Mouse (Mus musculus) monocyte, adult 2 months (primary cell): Measurements from ENCODE around the gene Gm44503.

Experiments used
- DNase-seq, 2 experiments: peaks; one replicate each; pipeline ENCODE4 v3.0.0; 2022; ENCODE audit warnings: low spot score in 2 of 2, low read depth in 1 of 2

The Gm44503 gene

DNA sequence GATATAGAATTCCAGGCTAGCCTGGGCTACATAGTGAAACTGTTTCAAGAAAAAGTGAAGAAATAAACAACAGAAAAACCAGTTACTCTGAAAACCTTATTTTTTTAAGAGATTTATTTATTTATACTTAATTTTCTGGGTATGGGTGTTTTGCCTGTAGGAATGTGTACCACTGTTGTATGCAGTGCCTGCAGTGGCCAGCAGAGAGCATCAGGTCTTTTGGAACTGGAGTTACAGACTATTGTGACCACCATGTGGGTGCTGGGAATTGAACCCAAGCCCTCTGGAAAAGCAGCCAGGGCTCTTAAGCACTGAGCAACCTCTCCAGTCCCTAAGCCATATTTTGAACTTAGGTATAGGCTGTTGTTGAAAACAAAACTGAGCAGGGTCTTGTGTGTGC lies 14.3 kb downstream of the Gm44503 start:
- DNase-seq = no peak

DNA sequence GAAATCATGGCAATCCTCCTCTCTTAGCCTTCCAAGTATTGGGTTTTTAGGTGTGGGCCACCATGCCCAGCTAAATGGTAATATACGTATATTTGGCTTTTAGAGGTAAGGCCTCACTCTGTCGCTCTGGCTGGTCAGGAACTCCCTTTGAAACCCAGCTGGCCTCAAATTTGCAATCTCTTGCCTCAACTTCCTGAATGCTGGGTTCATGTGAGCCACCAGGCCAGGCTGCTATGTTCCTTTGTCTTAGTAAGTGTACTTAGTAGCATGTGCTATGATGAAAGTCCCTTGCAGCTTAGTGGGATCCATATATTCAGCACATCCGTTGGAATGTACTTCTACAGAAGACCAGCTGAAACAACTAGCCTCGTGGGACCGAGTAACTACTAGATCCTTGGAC lies 16.1 kb downstream of the Gm44503 start:
- DNase-seq = no peak

DNA sequence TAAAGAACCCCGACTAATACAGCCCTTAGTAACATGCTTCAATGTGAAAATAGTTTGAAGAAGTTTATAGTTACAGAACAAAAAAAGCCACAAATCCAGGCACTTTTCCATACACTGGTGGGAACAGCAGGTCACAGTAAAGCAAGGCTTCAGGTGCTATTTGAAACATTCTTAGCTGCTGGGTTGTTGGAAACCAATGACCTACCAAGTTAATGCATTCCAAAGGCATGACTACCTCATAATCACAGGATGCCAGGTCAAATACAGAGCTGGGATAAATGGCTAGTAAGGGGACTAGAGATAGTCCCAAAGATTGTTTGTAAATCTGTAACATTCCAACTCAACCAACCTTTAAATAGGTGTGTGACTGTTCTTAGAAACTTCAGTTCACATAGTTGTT lies 16.6 kb downstream of the Gm44503 start:
- DNase-seq = no peak

DNA sequence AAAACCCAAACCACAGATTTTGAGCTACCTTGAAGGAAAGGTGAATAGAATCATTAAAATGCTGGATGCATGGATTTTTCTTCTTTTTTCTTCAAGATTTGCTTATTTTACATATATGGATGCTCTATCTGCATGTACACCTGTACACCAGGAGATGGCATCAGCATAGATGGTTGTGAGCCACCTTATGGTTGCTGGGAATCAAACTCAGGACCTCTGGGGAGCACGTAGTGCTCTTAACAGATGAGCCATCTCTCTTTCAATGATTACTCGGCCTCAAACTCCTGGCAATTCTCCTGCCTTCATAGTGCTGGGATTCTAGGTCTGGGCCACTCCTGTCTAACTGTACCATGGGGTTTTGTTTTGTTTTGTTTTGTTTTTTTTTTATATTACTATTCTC lies 24.4 kb downstream of the Gm44503 start:
- DNase-seq = no peak

DNA sequence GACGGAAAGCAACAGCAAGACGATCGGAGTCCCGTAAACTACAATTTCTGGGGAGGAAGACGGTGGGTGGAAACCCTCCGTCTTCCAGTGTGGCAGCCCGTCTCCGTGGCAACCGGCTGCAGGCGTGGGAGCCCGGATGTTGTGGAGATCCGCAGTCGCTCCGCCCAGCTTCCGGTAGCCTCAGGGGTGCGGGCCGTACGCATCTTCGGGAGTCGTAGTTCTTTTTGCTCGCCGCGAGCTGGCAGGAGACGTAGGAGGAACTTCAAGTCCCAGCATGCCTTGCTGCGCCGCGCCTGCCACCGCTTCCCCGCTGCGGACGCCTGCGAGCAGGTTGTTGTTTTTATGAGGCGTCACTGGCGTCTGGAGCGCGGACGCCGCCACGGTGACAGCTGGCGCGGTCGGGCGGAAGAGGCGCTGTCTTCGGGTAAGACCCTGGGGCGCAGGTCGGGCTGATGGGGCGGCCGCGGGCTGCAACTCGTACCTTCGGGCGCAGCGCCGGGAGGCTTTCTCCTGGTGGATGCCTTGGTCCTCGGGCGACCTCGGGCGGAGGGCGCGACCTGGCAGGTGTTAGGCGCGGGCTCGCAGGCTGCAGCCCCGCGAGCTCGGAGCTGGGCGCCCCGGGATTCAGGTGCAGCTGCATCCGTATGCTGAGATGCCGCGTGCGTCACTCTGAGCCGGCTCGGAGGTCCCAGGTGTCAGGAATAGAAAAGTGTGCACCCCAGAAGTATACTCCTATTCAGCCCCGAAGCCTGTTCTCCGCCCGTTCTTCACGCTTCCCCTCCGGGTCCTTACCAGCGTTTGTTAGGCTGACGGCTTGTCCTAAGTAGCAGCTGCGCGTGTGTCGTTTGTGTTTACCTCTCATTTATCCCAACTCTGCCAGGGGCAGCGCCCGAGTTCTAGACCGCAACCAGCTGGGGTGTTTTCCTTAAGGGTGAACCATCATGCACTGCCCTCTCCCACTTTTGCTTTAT lies 26.9 kb downstream of the Gm44503 start, which contains the start of the genes Ccpg1os and Ccpg1:
Ccpg1os (minus strand) TSS at position 133 of the 971 bp plus-strand sequence.
Ccpg1 (plus strand) TSS at position 180 of the 971 bp plus-strand sequence.
- peak; percentile 90 to 92 for DNase-seq

DNA sequence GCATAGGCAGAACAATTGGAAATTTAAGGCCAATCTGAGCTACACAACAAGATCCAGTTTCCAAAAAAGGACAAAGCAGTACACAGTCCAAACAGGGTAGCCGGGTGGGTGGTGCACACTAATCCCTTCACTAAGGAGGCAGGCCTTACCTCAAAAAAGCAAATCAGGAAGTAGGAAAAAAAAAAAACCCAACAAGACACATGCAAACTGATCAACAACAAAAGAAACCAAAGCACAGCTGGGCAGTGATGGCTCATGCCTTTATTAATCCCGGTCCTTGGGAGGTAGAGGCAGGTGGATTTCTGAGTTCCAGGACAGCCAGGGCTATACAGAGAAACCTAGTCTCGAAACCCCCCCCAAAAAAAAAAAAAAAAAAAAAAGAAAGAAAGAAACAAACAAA lies 29.1 kb downstream of the Gm44503 start:
- no peak for DNase-seq

DNA sequence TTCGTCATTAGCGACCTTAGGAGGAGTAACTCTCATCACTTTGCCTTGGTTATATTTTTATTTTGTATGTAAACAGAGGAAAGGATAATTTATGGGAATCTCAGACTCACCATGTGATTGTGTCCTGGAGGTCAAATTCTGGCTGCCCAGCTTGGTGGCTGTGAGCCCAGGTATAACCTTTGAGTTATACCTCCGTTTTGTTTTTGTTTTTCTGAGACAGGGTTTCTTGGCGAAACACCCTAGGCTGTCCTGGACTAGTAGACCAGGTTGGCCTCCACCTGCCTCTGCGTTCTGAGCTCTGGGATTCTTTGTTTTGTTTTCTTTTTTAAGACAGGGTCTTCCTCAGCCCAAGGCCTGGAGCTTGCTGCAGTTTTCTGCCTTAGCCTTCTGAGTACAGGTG lies 30.1 kb downstream of the Gm44503 start:
- DNase-seq = no peak

DNA sequence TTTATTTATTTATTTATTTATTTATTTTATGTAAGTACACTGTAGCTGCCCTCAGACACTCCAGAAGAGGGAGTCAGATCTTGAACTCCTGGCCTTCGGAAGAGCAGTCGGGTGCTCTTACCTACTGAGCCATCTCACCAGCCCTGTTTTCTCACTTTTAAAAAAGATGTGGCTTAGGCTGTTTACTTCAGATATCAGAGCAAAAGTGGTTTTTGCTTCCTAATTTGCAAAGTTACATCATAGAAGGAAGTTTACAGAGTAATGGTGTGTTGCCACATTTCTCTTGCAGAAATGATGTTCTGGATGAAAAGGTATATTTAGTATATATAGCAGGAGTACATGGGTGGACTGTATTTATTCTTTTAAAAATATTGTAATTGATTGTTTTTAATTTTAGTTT lies 32.8 kb downstream of the Gm44503 start:
- DNase-seq = no peak

DNA sequence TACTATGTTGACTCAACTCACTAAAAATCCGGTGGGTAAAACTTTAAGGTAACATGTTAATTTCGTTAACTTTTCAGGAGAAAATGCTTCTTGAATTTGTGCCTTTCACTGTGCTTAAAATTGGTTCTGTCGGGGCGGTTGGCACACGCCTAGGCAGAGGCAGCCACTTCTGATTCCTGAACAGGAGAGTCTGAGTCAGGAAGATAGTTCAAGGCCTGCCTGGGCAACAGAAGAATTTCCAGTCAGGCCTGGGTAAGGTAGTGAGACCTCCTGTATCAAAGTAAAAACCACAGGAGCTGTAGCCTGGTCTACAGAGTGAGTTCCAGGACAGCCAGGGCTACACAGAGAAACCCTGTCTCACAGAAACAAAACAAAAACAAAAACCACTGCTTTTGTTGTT lies 33.9 kb downstream of the Gm44503 start:
- DNase-seq = no peak

DNA sequence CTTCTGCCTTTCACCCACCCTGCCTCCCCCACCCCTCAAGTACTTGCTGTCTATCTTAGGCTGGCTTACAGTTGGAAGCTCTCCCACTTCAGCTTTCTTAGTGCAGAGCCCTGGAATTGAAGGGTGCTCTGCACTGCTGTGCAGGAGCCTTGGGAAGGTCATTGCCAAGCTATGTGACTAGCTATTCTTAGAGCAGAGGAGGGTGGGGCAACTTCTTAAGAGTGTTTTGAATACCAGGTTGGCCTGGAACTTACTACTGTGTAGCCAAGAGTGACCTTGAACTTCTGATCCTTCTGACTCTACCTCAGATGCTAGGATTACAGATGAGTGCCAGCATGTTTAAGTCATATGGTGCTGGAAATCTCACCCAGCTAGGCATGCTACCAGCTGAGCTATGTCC lies 37.5 kb downstream of the Gm44503 start:
- DNase-seq = no peak

DNA sequence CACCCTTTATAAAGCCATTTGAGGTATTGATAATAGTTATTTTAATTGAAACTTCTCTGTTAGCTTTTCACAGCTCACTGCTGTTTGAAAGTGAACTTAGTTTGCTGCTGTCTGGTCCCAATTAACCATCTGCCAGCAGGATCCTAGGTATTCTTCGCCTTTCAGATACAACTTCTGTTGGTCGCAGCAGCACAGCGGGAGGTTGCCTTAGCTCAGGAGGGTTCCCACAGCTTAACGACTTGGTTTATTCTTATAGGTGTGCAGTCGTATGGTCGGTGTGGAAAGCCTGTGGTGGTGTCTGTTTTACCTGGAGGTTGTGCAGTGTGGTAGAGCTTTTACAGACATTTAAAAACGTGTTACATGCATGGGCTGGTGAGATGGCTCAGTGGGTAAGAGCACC lies 38.2 kb downstream of the Gm44503 start:
- no peak for DNase-seq

DNA sequence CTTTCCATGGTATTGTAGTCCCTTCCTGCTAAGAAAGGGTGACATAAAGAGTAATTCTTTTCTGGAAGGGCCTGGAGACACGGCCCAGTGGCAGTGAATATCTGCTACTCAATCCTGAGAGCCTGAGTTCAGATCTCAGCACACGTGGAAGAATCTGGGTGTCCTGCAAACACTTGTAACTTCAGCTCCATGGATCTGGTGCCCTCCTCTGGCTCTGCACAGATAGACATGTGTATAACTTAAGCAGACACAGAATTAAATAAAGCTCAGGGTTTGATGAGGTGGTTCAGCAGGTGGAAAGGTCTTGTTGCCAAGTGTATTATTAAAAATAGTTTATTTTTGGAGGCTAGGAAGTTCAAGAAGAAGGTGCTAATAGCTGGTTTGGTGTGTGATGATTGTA lies 41.8 kb downstream of the Gm44503 start:
- DNase-seq = no peak

DNA sequence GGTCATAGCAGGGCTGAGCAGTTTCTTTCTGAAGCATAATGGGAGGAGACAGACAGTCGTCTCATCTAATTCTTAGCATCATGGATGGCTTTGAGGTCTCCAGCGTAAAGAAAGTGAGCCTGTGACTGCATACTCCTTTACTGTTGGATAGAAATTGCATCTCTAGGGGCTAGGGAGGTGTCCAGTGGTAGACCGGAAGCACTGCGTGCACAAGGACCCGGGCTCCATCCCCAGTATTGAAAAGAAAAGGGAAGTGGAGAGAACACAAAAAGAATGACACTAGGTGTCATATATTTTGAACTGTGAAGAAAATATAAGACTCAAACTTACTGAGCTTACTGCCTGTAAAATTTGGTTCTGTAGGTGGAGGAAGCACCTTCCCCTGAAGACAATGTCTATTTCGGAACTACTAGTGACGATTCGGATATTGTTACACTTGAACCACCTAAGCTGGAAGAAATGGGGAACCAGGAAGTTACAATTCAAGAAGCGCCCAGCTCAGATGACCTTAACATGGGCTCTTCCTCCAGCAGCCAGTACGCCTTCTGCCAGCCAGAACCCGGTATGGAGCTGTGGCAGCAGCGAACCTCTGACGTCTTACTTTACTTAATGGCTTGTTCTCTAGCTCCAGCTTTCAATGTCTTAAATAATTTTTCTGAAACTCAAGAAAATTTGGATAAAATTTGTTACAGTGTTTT lies 42.8 kb downstream of the Gm44503 start:
- DNase-seq = peak in 1 of 2 experiments; percentile 8

DNA sequence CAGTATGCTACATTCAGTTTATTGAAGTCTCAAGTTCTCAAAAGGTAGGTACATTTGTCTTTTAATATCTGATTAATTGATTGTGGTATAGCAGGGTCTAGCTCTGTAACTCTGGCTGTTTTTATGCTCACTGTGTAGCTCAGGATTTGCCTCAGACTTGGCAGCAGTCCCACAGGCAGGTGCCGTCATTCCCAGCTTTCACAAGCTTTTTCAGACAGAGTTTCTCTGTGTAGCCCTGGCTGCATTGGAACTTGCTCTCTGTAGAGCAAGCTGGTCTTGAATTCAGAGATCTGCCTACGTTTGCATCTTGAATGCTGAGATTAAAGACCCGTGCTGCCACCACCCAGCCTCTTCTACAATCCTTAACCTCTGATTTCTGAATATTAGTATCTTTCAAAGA lies 43.5 kb downstream of the Gm44503 start:
- no peak for DNase-seq

DNA sequence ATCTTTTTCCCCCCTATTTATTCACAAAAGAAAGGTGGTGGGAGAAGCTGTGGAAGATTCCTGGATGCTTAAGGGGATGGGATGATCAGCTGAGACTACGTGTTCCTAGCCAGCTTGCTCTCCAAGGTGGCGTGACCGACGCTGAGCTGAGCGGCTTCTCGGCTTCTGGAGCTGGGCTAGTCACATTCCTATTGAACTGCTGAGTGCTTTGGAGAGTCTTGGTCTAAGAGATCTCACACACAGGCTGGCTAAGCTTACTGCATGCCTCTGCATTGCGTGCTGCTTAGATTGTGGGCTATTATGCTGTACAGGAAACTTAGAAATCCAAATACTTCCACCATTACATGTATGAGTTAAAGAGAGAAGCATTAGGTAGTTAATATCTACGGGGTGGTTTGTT lies 45.4 kb downstream of the Gm44503 start:
- DNase-seq = no peak

DNA sequence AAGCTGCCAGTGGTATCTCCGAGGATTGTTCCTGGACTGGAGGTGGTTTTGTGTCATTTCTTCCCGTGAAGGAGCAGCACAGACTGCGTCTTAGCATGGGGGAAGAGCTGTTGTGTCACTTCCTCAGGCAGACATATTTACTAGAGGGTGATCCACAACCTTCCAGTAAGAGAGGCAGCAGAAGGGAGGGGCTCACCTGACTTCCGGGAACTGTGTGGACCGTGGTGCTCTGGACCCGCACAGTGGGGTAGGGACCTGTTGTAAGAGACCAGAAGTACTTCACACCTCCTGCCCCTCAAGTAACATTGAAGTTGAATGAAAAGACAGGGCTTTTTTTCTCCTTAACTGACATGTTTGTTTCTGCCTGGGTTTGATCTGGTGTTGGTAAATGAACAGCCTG lies 46.5 kb downstream of the Gm44503 start:
- DNase-seq = no peak

DNA sequence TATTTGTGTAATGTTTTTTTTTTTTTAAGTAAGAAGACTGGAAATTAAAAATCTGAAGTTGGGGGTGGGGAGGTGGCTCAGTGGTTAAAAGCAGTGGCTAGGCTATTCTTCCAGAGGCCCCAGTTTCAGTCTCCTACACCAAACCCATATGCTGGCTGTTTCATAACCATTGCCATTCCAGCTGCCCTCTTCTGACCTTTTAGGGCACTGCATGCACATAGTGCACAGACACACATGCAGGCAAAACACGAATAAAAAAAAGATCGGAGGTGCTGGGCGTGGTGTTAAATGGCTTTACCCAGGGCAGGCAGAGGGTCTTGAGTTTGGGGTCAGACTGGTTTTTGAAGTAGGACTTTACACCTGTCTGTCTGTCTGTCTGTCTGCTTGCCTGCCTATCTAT lies 47.5 kb downstream of the Gm44503 start:
- DNase-seq = no peak

DNA sequence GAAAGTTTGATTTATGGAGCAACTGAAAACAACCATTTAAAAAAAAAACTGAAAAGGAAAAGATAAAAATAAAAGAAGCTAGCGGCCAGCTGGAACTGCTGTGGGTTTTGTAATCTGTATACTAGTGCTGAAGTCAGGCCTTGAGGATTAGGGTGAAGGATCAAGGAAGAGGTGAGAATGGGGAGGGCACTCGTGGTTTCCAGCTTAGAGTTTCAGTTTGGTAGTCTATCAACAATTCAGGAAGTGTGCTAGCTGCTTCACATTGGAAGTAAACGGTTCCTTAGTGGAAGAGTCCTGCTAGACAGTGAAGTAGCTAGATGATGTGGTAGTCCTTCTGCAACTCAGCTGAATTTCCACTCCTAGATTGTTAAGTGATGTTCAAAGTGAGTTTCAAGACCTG lies 49.7 kb downstream of the Gm44503 start:
- DNase-seq = no peak

DNA sequence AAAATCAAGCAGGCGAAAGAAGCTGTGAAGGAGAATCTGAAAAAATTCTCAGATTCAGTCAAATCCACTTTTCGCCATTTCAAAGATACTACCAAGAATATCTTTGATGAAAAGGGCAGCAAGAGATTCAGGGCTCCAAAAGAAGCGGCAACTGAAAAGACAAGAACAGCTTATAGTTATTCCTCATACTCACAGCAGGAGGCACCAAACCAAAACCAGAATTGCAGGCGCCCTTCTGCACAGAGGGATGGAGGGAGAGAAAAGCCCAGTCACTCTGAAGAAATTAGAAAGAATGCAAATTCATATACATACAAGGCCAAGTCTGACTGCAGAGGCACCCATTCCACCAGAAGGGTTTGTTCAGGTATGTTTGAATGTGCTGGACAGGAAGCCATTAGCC lies 54.0 kb downstream of the Gm44503 start:
- DNase-seq = no peak

DNA sequence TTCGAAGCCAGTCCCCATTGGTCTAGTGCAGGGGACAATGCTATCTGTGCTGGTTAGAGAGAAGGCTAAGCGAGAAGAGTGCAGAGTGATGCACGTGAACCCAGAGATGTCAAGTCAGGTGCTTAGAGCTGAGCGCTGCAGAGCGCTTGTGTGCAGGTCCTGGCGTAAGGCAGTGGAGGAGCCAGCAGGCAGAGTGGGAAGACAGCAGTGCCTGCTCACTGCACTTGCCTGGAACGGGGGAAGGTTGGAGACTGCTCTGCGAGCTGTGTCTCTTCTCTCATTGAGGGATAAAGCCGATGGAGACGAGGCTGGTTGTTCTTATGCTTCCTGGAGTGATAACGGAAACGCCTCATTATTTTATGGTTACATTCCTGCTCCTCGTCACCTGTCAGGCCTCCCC lies 56.1 kb downstream of the Gm44503 start:
- DNase-seq = no peak

DNA sequence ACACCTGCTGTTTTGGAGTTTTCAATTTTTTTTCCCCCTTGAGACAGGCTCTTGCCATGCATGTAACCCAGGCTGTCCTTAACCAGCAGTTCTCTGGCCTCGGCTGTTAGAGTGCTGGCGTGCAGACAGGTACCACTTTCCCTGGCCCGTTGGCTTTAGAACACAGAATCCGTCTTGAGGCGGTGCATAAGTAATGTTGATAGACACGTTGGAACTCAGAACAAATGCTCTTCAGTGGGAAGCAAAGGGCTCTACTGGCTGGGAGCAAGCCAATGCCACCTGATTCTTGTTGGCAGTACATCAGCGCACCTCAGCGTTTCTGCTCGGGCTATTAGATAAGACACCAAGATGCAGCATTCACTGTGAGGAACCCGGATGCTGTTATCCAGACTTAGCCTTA lies 61.2 kb downstream of the Gm44503 start:
- no peak for DNase-seq

DNA sequence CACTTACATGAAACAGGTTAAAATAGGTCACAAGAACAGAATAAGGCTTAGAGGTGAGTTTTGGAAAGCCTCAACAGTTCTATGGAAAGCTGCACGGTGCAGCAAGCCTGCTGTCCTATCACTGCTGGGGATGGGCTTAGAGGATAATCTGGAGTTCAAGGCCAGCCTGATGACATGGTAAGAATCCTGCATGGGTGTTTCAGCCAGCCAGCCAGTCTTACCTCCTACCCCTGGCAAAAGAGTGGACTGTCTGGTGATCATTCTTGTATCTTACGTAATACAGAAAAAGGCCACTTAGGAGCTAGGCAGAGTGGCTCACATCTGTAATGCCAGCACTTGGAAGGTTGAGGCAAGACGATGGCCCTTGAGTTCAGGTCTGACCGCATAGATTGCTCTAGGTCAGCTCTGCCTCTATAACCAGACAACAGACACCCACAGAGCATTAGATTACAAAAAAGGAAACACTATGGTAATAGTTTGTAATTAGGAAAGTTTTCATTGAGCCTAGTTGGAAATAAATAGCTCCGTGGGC lies 62.0 kb downstream of the Gm44503 start:
- no peak for DNase-seq
